Mouse (Mus musculus) erythroblast, embryonic 14.5 days (primary cell): ENCODE results near the gene Lrrc20.

ENCODE experiments used
- GATA1 ChIP-seq: IDR thresholded peaks from 2 replicates; pipeline ENCODE4 v1.6.1; 2012; ENCODE audit warnings: low read length, inconsistent platforms, mixed read lengths
- TAL1 ChIP-seq: IDR thresholded peaks from 3 replicates; pipeline ENCODE4 v1.6.1; 2012; ENCODE audit warnings: low read length, inconsistent platforms, mixed read lengths

GRCm38 (mm10) chr10:61572126-61572525 lies 96.5 kb downstream of the Lrrc20 start:
- TF ChIP-seq TAL1 (no peak), GATA1 (no peak)
